In the genomic region with DNA sequence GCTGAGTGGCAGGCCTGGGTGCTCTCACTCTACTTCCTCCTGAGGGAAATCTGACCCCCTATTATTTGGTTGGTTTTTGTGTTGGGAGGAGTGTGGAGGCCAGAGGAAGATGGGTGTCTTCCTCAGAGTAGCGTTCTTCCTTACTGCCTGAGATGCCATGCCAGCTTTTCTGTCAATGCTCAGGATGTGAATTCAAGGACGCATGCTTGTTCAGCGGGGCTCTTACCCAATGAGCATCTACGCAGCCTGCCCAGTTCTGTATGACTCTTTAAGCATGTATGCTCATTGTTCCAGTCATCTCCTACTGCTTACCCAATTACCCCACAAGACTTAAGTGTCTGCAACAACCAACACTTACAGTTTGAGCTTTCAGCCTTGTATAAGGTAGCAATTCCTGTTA, we compare ENCODE assay signal across 16 mouse cellular contexts.
"Had no signal": no experiment of that assay in that cellular context is flagged by ENCODE, and none has a peak within 500 bp of the region (broad histone marks: within the 10 kb centered on the region; RNA-seq: fewer than 3 reads in every experiment).

No protein-coding gene starts in this region.

- DNase-seq: heart, postnatal 10 days; heart, postnatal 14 days; heart, postnatal 36 days; heart, postnatal 4 days; kidney, adult 11 months; kidney, adult 18-20 months; kidney, adult 2 months; kidney, adult 8-10 months; kidney, adult 9 months; kidney, postnatal 10 days; kidney, postnatal 14 days; kidney, postnatal 25 days; kidney, postnatal 36 days; kidney, postnatal 4 days; layer of hippocampus, adult 9-11 months; layer of hippocampus, postnatal 36 days had no signal
